Mouse (Mus musculus) heart, postnatal 0 days (tissue): ENCODE results near the gene Polm.
A peak's percentile ranks its signal among the peaks of the same experiment; 100 is the strongest.

Experiments
- CTCF ChIP-seq: IDR thresholded peaks from 2 replicates; pipeline ENCODE4 v1.5.1; 2016; ENCODE audit warnings: antibody characterized with exemption, control low read depth, low read depth
- EP300 ChIP-seq: IDR thresholded peaks from 2 replicates; pipeline ENCODE4 v1.6.1; 2016; ENCODE audit warnings: antibody characterized with exemption, low read depth

- peak; percentile 13; the same call in 1 of the 2 replicates for TF ChIP-seq CTCF
- no peak for TF ChIP-seq EP300
Measured at GRCm38 (mm10) chr11:5858723-5859122, 20.9 kb upstream of the Polm start.
